Mouse (Mus musculus) lung, postnatal 0 days (tissue): ENCODE results near the gene Armh3.

Experiments
- CTCF ChIP-seq: IDR thresholded peaks from 2 replicates; pipeline ENCODE4 v1.5.1; 2016; ENCODE audit warnings: antibody characterized with exemption, mild to moderate bottlenecking
- EP300 ChIP-seq: IDR thresholded peaks from 2 replicates; pipeline ENCODE4 v1.6.1; 2016; ENCODE audit warnings: antibody characterized with exemption, mild to moderate bottlenecking, control low read depth

GRCm38 (mm10) chr19:45821832-45822231 lies 176.5 kb downstream of the Armh3 start:
- TF ChIP-seq CTCF (no peak), EP300 (no peak)
